Mouse (Mus musculus) MEL (cell line): Measurements from ENCODE around the gene Pcgf2.

Experiments
- CHD1 ChIP-seq: IDR thresholded peaks from 2 replicates; pipeline ENCODE4 v1.6.1; 2012; ENCODE audit warnings: low read depth, mild to moderate bottlenecking, inconsistent platforms, low read length, improper control_type of control experiment
- CHD2 ChIP-seq: IDR thresholded peaks from 2 replicates; pipeline ENCODE4 v1.6.1; 2011; ENCODE audit warnings: low read length, improper control_type of control experiment
- CTCF ChIP-seq, 3 experiments: IDR thresholded peaks in 2 of 3; conservative IDR thresholded peaks in 1 of 3; 2 replicates each; pipeline ENCODE4 v1.5.1; 2011 to 2012; ENCODE audit warnings: low read length in 3 of 3, low read depth in 2 of 3, mild to moderate bottlenecking in 2 of 3, improper control_type of control experiment in 1 of 3, inconsistent platforms in 1 of 3, mixed read lengths in 1 of 3, moderate library complexity in 1 of 3; ENCODE audit not compliant: control insufficient read depth in 1 of 3, insufficient read depth in 1 of 3, poor library complexity in 1 of 3, severe bottlenecking in 1 of 3
- MAZ ChIP-seq: IDR thresholded peaks from 2 replicates; pipeline ENCODE4 v1.6.1; 2012; ENCODE audit warnings: low read depth, mild to moderate bottlenecking, inconsistent platforms, low read length, improper control_type of control experiment
- POLR2A ChIP-seq, 2 experiments: IDR thresholded peaks; 2 replicates each; pipeline ENCODE4 v1.6.1; 2011 to 2012; ENCODE audit warnings: low read length in 2 of 2, mild to moderate bottlenecking in 2 of 2, control low read depth in 1 of 2, improper control_type of control experiment in 1 of 2, low read depth in 1 of 2, moderate library complexity in 1 of 2; ENCODE audit not compliant: control insufficient read depth in 1 of 2, insufficient read depth in 1 of 2, poor library complexity in 1 of 2
- TAL1 ChIP-seq: IDR thresholded peaks from 2 replicates; pipeline ENCODE4 v1.6.1; 2012; ENCODE audit warnings: mild to moderate bottlenecking, inconsistent platforms, low read length, moderate library complexity, mixed read lengths
- ZNF384 ChIP-seq: IDR thresholded peaks from 2 replicates; pipeline ENCODE4 v1.6.1; 2012; ENCODE audit warnings: low read depth, mild to moderate bottlenecking, inconsistent platforms, low read length, improper control_type of control experiment

DNA sequence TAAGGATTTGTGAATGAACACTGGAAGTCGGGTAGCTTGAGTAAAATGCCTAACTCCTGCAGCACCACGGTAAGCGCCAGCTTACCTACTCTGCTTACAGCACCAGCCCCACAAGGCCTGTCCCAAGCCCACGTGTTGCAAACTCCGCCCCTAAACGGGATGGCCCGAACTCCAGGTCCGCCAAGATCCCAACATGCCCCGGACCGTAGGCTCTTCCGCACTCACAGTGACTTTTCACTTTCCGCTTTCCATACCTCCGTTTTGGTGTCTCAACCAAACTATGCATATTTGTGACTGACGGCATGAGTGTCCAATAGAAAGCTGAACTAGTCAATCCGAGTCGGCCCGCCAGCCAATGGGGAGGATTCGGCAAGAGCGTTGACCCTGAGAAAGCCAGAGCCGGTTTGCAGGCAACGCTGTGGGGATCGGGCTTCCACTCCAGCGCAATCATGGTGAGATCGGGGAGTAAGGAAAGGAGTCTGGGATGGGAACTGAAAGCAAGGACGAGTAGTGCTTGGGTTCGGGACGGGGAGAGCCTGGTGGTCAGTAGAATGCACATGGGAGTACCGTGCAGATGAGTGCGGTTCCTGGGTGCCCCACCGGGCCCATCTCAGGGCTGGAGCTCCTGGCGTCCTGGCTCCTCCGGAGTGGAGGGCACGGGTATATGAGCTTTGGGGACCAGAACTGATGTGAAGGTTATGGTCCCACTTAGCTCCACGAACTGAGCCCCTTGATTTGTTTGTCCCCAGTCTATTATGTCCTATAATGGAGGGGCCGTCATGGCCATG is 2.9 kb upstream of the Pcgf2 start, which contains the start of gene Psmb3:
- TF ChIP-seq ZNF384 = 0 out of 2 replicates have a peak, but pooled peaks have one; percentile 44
- TF ChIP-seq CHD1 = peak; percentile 95; the same call in 1 of the 2 replicates
- no peak for TF ChIP-seq CTCF (IDR thresholded peaks at IDR 0.05 in 2 of 3, conservative IDR thresholded peaks at IDR 0.05 in 1 of 3; ENCODE audit: control insufficient read depth in 1 of 3, insufficient read depth in 1 of 3, low read depth in 2 of 3, low read length in 3 of 3, poor library complexity in 1 of 3, severe bottlenecking in 1 of 3)
- no peak for TF ChIP-seq TAL1
- peak; percentile 63 to 98 for TF ChIP-seq POLR2A (IDR thresholded peaks at IDR 0.05; ENCODE audit: control insufficient read depth in 1 of 2, insufficient read depth in 1 of 2, low read depth in 1 of 2, low read length in 2 of 2, poor library complexity in 1 of 2)
- peak; percentile 86 for TF ChIP-seq MAZ
- peak; percentile 92 for TF ChIP-seq CHD2
